Mouse (Mus musculus) NIH3T3 (cell line): ENCODE results near the gene Pde5a.
A peak's percentile ranks its signal among the peaks of the same experiment; 100 is the strongest.

Experiments used
- DNase-seq: peaks from one replicate; pipeline ENCODE4 v3.0.0-alpha.2; 2012; ENCODE audit warnings: low read depth

Pde5a gene

DNA sequence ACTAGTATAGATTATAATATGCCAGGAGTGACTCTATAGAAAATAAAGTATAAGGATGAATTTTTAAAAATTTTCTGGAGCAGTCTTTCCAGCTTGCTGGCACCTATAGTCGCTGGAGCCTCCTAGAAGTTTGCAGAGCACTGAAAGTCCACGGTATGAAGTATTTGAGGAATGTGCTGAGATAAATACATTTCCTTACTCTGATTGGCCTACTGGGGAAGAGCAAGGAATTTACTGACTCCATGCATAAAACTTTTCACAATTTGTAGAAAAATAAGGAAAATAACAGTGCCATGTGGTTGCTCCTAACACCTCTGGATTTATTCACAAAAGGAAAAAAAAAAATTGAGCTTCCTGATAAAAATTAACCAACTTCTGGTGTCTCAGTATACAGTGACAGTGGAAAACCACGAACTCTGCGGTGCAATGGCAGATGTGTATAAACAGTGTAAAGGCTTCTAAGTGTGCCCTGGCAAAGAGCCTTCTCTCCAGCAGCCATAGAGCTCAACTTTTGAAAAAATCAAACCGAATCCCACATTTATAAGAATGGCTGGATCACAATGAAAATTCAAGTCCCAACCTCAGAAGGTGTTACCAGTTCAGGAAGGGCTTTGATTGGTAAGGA is 119.8 kb downstream of the Pde5a start:
- DNase-seq: no peak

DNA sequence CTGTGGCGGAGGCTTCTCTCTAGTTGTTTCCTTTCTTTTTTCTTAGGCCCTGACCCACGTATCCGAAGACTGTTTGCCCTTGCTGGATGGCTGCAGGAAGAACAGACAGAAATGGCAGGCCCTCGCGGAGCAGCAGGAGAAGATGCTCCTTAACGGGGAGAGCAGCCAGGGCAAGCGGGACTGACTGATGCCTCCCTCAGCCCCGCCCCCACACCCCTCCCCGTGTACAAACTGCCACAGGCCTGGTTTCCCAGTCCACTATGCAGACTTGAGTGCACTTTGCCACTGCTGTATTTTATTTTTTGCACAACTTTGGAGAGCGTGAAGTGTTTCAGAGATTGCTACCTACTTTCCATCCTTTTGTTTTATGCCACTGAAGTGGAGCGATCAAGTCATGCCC is 126.4 kb downstream of the Pde5a start:
- DNase-seq: no peak

DNA sequence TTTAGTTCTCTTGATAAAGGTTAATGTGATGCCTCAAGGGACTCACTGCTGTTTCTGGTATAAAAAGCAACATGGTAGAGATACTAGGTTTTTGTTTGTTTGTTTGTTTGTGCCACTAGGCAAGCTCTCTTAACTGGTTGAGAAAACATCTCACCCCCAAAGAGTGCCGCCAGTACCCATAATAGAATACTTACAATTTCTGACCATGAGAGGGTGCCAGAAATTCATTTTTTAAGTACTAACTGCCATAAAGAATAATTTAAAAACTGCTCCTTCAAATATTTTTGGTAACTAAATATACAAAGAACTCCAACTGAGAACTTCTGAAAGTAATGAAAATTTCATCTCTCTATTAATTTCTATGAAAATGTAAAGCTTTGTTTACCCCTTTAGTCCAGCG is 131.1 kb downstream of the Pde5a start:
- peak; percentile 62 for DNase-seq

DNA sequence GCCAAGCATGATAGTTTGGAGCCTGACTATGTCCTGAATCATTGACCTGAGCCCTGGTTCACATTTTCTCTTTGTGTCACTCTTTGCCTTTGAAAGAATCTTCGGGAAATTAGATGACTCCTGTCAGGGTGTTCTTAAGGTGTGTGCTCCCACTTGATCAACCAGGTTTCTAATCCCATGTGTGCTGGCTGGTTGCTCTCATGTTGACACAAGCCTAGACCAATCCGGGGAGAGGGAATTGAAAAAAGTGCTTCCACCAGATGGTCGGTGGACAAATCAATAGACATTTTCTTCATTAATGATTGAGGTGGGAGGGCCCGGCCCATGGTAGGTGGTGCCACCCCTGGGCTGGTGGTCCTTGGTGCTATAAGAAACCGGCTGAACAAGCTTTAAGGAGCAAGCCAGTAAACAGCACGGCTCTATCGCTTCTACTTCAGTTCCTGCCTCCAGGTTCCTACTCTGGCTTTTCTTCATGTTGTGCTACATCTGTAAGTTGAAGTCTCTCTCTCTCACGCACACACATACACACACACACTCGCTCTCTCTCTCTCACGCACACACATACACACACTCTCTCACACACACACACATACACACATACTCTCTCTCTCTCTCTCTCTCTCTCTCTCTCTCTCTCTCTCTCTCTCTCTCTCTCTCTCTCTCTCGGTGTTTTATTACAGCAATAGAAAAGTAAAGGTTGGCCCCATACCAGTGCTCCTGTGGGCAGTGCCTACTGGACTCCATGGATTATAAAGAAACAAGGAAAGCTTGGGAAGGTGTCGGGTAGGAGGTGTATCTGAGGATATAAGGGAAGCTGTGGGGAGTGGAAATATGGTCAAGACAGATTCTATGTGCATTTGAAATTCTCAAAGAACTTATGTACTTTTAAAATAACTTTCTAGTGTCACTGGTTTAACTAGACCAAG is 132.1 kb downstream of the Pde5a start:
- no peak for DNase-seq

DNA sequence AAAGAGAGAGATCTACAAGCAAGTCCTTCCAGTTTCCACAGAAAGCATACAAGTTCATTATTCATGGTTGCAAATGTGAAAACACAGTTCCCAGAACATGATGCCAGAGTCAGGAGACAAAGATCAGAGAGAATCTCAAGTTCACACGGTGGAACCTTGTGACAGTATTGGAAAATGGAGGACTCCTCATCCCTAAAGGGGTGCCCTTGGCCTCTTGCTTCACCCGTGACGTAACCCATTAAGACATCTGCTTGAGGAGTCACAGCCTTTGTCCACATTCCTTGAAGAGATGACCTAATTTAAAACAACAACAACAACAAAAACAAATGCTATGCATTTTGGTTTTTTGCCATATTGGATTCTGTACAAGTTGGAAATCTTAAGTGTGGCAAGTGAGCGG is 136.3 kb downstream of the Pde5a start:
- DNase-seq: no peak

DNA sequence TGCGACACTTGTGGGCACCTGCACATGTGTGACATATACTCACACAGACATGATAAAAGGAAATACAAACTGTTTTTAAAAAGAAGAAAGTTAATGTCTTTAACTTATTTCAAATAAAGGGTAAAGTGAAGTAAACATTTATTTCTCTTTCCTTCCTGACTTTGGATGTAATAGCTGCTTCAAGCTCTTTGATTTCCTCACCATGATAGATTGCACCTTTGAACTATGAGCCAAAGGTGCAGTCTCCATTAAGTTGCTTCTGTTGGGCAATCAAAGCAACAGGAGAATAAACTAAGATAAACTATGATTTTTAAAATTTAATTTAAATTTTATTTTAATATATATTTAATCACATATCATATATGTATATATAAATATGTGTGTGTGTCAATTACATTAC is 139.5 kb downstream of the Pde5a start:
- no peak for DNase-seq

DNA sequence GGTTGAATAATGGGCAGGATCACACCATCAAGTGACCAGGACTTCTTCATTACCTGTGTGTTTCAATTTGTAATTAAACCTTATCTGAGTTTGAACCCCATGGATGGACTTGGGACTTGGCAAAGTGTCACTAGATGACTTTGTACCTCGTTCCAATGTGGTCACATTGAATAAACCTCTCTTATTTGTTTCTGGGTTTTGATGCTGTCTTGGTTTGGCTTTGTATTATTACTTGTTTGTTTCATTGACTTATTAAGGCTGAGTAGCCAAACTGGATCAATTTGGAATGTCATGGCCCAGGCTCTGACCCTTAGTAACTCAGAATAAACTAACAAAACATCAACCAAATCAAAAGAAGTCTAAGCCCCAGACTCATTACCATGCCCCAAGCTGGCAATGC is 142.8 kb downstream of the Pde5a start:
- DNase-seq: no peak

DNA sequence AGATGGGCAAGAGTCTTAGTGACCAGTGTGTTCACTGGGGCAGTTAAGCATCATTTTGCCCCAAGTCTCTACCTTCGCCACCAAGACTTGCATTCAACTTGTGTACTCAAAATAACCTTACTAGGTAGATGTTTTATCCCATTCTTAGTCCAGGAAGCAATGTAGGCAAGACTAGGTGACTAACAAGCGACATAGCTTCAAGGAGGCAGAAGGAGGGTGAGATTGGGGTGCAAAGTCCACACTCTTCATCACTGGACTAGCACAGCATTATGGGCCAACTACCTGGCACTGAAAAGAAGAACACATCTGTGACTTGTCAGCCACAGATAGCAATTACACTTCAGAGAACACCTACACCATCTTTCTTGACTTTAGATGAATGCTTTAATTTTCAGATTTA is 148.1 kb downstream of the Pde5a start:
- no peak for DNase-seq

DNA sequence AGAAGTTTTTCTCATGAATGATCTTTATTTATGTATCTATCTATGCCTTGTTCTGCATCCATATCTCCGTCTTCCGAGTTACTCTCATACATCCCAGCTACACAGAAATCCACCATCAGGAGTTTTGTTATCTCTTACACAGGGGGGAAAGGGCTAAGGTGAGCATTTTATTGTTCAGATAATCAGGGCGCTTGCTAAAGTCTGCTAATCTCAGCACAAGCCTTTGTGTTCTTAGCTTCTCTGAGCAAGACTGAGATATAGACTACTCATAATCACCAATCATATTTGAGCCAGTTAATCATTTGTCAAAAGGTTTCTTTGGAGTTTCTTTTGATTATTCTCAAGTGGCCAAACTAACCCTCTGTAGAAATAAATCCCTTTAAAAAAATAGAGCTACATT is 148.8 kb downstream of the Pde5a start:
- DNase-seq: no peak

DNA sequence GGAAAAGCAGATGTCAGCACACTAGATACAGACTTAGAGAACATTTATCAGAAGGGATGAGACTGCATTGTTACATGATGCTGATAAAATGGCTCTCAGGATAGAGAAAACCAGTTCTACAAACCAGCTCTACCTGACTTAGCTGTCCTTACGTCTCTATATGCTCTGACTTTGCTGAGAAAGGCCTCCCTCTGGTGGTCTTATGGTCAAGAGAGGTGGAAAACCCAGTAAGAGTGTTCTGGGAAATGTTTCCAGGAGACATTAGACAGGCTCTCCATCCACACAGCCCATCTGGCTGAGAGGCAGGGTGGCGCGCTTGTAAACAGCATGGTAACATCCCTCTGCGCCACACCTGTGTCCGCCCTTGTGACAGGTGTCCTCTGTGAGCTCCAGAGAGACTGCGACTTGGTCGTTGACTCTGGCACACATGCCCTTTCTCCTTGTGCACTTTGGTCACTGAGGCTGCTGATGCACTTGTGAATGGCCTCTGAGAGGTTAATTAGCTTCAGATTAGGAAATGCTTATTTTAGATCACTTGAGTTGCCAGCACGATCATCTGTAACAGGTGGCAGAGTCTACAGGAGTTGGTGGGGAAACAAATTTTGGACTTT is 150.1 kb downstream of the Pde5a start:
- no peak for DNase-seq

DNA sequence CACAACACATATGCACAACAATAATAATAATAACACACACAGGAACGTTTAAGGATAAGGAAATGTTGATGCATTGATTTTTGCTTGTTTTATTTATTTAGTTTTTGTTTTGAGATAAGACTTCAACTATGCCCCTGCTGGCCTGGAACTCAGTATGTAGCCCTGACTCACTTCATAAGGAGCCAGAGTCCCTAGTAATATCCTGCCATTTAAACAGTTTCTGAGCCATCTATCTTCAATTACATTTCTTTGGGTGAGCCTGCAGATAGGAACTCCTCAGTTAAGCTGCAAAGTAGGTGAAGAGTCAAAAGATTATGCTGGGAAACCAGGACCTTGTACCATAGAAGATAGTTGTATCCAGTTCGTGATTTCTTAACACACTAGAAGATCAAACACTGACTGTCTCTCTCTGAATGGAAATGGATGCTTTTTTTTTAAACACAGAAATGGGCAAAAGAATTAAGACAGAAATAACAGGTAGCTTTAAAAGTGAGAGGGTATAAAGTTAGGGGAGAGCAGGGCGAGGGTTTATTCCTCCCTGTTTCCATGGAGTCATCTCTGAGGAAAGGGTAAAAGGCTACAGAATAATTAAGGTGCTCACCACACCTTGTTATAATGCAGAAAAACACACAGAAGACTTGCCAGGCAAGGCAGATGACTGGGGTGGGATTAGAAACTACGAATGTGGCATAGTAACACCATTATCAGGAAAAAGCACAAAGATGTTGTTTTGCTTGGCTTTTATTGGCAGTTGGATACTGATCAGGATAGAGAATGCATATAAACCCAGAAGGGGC is 159.0 kb downstream of the Pde5a start:
- no peak for DNase-seq

DNA sequence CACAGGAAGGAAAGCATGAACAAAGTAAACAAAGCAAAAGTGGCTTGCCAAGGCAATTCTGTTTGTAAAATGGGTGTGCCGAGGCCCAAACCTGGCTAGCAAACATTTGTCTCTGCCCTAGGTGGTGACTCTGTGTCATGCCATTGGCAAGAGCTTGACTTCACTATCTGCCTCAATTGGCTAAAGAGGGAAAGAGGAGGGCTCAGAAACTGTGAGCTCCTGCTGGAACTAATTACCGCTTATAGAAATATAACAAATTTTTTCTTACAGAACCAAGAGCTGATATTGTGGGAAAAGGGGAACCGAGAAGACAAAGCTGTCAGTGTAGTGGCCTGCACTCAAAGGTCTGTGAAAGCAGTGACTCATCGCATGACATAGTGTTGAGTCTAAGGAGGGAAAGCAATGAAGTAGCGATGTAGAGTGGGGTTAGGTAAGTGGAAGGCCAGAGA is 159.6 kb downstream of the Pde5a start:
- DNase-seq: peak; percentile 73

DNA sequence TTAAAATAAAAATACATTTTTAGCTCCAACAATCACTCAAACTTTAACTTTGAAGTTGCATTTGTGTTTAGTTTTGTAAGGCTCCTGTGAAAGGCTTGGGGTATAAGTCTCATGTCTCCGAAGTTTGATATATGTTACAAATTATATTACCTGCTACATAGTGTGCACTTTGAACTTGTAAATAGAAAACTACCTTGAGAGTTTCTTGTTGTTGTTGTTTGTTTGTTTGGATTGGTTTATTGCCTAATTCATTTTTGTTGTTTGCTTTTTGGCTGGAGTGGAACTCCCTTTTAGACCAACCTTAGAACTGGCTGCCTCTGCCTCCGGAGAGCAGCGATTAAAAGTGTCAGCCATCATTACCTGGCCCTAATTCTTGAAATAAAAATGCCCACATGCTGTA is 166.0 kb downstream of the Pde5a start, which contains the start of gene Fabp2:
TSS of gene Fabp2 (plus strand) at position 301 of the 400 bp plus-strand sequence.
- DNase-seq: no peak

DNA sequence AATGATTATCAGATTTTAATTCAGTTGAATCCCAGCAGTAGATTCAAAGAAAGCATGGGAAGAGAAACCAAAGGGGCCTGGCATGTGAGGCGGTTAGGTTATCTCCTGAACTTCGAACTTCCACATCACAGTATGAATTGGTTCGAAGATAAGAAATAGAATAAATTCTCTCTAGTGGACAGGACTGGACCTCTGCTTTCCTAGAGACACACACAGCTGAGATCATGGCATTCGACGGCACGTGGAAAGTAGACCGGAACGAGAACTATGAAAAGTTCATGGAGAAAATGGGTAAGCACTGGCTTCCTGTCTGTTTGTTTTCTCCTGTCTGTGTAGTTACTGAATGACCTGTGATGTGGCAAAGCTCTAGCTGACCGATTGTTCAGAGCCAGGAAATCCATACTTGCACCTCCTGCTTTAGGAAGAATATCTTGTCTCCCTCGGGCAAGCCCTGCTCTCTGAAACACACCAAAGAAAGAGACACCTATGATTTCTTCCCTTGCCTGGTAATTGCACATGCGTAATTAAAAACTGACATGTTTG is 166.5 kb downstream of the Pde5a start:
- DNase-seq: no peak

DNA sequence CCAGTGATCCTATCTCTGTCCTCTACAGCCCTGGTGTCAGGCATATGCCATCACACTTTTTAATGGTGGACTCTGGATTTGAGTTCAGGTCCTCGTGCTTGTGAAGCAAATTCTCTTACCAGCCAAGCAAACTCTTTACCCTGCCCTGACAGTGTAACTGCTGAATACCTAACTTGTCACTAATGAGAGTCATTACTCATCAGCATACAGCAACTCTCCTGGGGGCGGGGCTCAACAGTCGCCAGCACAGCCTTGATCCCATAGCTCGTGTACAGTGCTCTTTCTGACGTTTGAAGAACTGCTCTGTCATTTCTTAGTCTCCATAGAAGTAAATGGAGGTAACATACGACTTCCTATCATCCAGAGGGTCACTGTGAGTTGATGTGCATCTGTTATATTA is 169.5 kb downstream of the Pde5a start:
- DNase-seq: peak; percentile 24

DNA sequence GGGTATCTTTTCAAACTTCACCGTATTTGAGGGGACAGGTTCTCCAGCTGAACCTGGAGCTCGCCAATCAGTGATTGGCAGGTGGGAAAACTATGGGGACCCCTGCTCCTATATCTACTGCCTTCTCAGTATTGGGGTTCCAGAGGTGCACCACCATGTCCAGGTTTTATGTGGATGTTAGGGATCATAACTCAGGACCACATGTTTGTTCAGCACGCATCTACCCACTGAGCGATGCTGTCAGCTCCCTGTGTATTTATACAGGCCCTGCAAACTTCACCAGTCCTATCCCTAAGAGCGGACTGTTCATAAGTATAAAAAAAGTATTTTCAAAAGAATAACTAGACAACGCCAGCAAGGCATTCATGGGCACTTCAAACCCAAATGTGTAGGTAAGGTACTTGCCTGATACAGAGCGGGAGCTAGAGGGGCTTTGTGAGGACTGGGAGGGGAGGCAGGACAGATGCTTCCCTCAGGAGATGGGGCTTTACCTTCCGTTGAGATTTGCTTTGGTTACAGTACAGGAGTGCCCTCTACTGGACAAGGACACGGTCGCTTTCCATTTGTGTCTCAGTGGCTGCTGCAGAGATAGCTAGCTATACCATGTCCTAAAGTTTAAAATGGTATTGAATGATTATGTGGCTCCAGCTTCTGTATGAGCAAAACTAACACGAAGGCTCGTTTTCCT is 175.1 kb downstream of the Pde5a start:
- DNase-seq: peak; percentile 85

DNA sequence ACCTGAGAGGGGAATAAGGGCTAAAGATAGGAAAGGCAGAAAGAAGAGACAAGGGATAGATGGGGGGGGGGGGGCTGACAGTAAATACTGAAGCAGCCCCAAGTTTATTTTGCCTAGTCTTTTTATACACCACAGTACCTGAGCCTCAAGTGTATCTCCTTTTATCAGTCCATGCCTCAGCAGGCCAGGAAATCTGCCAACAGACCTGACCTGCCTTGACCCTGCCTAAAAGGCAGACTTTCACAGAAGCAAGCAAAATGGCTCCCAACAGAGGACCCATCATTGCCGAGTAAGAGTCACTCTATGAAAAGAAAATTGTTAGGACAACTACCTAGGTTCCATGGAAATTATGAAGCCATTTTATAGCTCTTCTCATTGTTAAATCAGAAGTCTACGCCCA is 179.1 kb downstream of the Pde5a start:
- DNase-seq: no peak
